ENCODE assay signal across 8 mouse cellular contexts in the genomic region with DNA sequence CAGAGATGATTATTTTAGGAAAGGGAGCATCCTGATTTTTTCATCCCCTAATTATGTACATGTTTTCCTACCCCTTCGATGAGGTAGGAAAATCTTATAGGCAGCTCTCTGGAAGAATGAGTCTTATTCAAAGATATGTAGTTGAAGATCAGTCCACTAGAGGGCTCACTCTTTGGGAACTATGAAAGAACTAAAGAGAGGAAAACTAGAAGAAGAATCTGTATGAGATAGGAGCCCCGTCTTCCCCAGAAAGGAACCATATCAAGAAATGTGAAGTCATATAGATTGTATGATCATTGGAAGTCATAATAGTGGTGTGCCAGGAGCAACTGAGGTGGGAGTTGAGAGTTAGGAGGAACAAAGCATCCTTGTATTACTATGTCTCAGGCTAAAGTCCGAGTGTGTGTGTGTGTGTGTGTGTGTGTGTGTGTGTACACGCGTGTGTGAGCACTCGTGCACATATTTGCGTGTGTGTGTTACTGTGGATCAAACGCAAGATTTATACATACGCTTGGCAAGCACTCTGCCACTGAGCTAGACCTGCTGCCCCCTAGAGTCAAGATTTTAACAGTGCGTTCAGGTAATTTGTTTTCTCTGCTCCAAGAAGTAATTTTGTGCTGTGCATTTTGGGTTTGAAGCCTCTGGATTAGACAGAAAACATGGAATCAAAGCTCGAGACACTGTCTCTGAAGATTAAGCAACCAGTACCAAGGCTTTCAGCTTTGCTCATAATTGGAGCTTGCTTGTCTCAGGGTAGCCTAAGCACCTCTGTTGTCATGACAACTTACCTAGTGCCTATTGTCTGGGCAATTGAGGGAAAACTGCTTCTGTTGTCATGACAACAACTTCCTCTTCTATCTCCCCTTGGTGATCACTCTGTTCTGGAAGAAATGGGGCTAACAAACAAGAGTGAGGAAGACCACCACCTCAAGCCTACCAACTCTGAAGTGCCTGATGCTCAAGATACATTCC. TPM values are rescaled to one million over a fixed set of nuclear protein-coding genes. Genes with fewer than 3 reads are reported as not detected.
DNase-seq lines count a peak whose midpoint lies in the region; ATAC-seq and TF ChIP-seq lines count a peak whose summit lies in the region.

No protein-coding gene starts in this region.

- no peaks in the 10 kb centered on the region for H3K27me3 ChIP-seq in heart, adult 2 months (ENCODE audit: control insufficient read depth, insufficient read depth, low read length)
- no peaks in the 10 kb centered on the region for H3K27me3 ChIP-seq in thymus, adult 2 months (ENCODE audit: control insufficient read depth, insufficient read depth, low read length)
- no peaks in the 10 kb centered on the region for H3K27me3 ChIP-seq in forebrain, embryonic 13.5 days

- no peak overlapping the region for H3K4me2 ChIP-seq in forebrain, embryonic 13.5 days

- WGBS in heart, adult 2 months, result 60% methylated on average over 11 of the region's 11 CpGs
- WGBS in thymus, adult 2 months, result 60% methylated on average over 11 of the region's 11 CpGs
- 66% methylated on average over 11 of the region's 11 CpGs for WGBS in forebrain, embryonic 13.5 days

- no peaks in the 10 kb centered on the region for H3K36me3 ChIP-seq in heart, adult 2 months (ENCODE audit: control insufficient read depth, insufficient read depth, low read length)
- no peaks in the 10 kb centered on the region for H3K36me3 ChIP-seq in thymus, adult 2 months (ENCODE audit: control insufficient read depth, insufficient read depth, low read length)
- no peaks in the 10 kb centered on the region for H3K36me3 ChIP-seq in forebrain, embryonic 13.5 days (ENCODE audit: poor library complexity, severe bottlenecking)

- DNase-seq in heart, adult 2 months, result no peak
- DNase-seq in heart, postnatal 25 days (ENCODE audit: low spot score), result no peak
- DNase-seq in thymus, adult 2 months, result peak; percentile 7
- no peak for DNase-seq in thymus, postnatal 4 days
- peak; percentile 53 for DNase-seq in naive thymus-derived CD4-positive, alpha-beta T cell, adult 2 months (ENCODE audit: low read depth)
- no peak for DNase-seq in urinary bladder, postnatal 14 days (ENCODE audit: low spot score)
- no peak for DNase-seq in gastrocnemius, adult 8-10 months (ENCODE audit: low spot score in 2 of 2)

- no peak overlapping the region for H3K27ac ChIP-seq in heart, adult 2 months
- H3K27ac ChIP-seq in thymus, adult 2 months (ENCODE audit: control insufficient read depth, insufficient read depth, low read length), result no peak overlapping the region
- H3K27ac ChIP-seq in forebrain, embryonic 13.5 days, result no peak overlapping the region; the same call in 1 of the 2 replicates

- peak; percentile 61 for ATAC-seq in forebrain, embryonic 13.5 days

- H3K9ac ChIP-seq in heart, adult 2 months (ENCODE audit: low read depth, low read length), result no peak overlapping the region
- H3K9ac ChIP-seq in forebrain, embryonic 13.5 days, result no peak overlapping the region

- TF ChIP-seq CTCF in heart, adult 2 months (IDR thresholded peaks at IDR 0.05), result peak; percentile 71
- no peak for TF ChIP-seq CTCF in thymus, adult 2 months (IDR thresholded peaks at IDR 0.05; ENCODE audit: borderline replicate concordance, control insufficient read depth, extremely low read depth, insufficient read depth, low read length, poor library complexity)

- intact Hi-C loops in heart, adult 2 months (cut with DNase I), result loop anchor here (5.0 kb wide), 1 partner anchor 56 kb away; no protein-coding TSS in a partner anchor
- intact Hi-C loops in heart, postnatal 25 days (cut with DNase I), result loop anchor here (5.0 kb wide), 1 partner anchor 61 kb away; a partner anchor contains a TSS

- H3K4me3 ChIP-seq in heart, adult 2 months, result no peak overlapping the region
- H3K4me3 ChIP-seq in thymus, adult 2 months (ENCODE audit: control insufficient read depth, insufficient read depth, low read length), result no peak overlapping the region
- no peak overlapping the region for H3K4me3 ChIP-seq in forebrain, embryonic 13.5 days

- no peaks in the 10 kb centered on the region for H3K4me1 ChIP-seq in heart, adult 2 months (ENCODE audit: control insufficient read depth, insufficient read depth, low read length)
- no peaks in the 10 kb centered on the region for H3K4me1 ChIP-seq in thymus, adult 2 months (replicated peaks; ENCODE audit: control insufficient read depth, insufficient read depth, low read length)
- no peaks in the 10 kb centered on the region for H3K4me1 ChIP-seq in forebrain, embryonic 13.5 days

- H3K9me3 ChIP-seq in forebrain, embryonic 13.5 days (replicated peaks), result no peaks in the 10 kb centered on the region

- TF ChIP-seq POLR2A in heart, adult 2 months (IDR thresholded peaks at IDR 0.05; ENCODE audit: insufficient read depth, low read depth, low read length), result no peak
- TF ChIP-seq POLR2A in thymus, adult 2 months (IDR thresholded peaks at IDR 0.05; ENCODE audit: control insufficient read depth, extremely low read depth, insufficient read depth, low read length, poor library complexity), result no peak

- no peak for TF ChIP-seq EP300 in heart, adult 2 months (IDR thresholded peaks at IDR 0.05; ENCODE audit: insufficient read depth, low read depth, low read length)

- H3K79me2 ChIP-seq in heart, adult 2 months (replicated peaks; ENCODE audit: control insufficient read depth, insufficient read depth, low read length), result no peaks in the 10 kb centered on the region

RNA-seq across cellular contexts. Expression of a gene that starts 17.9 kb away (rescaled TPM):
- total RNA-seq in heart, adult 2 months (2021), result 10 to 100 TPM; 76.0 to 90.4 TPM
- polyA plus RNA-seq in heart, adult 2 months (2012; rRNA removed), result 27.5 and 60.8 TPM in 2 replicates
- 100 to 1,000 TPM in 1 of 2 experiments, 10 to 100 TPM in 1; 89.8 to 107 TPM for total RNA-seq in heart, postnatal 25 days (2021)
- polyA plus RNA-seq in thymus, adult 2 months (2012; rRNA removed), result 27.7 and 37.1 TPM in 2 replicates
- 547 and 561 TPM in 2 replicates for polyA plus RNA-seq in forebrain, embryonic 13.5 days (2015; fragmentation: Nextera tagmentation; extraction: Ambion mirVana)
- 100 to 1,000 TPM; 141 to 157 (median 149) TPM for total RNA-seq in gastrocnemius, adult 8-10 months (2022)

RNA-seq across cellular contexts. Expression of a gene that starts 18.6 kb away (rescaled TPM):
- total RNA-seq in heart, adult 2 months (2021), result not detected
- polyA plus RNA-seq in heart, adult 2 months (2012; rRNA removed), result not detected in 2 replicates
- not detected for total RNA-seq in heart, postnatal 25 days (2021)
- polyA plus RNA-seq in thymus, adult 2 months (2012; rRNA removed), result not detected in 2 replicates
- 0.13 TPM in 1 of 2 replicates, not detected in the other for polyA plus RNA-seq in forebrain, embryonic 13.5 days (2015; fragmentation: Nextera tagmentation; extraction: Ambion mirVana)
- total RNA-seq in gastrocnemius, adult 8-10 months (2022), result not detected

RNA-seq across cellular contexts. Expression of a gene that starts 53.6 kb away (rescaled TPM):
- 1 to 10 TPM; 4.8 TPM for total RNA-seq in heart, adult 2 months (2021)
- 2.0 and 3.2 TPM in 2 replicates for polyA plus RNA-seq in heart, adult 2 months (2012; rRNA removed)
- 1 to 10 TPM; 3.7 to 4.6 TPM for total RNA-seq in heart, postnatal 25 days (2021)
- polyA plus RNA-seq in thymus, adult 2 months (2012; rRNA removed), result 0.06 and 0.18 TPM in 2 replicates
- polyA plus RNA-seq in forebrain, embryonic 13.5 days (2015; fragmentation: Nextera tagmentation; extraction: Ambion mirVana), result 17.2 and 18.7 TPM in 2 replicates
- total RNA-seq in gastrocnemius, adult 8-10 months (2022), result 1 to 10 TPM; 2.2 to 3.0 (median 2.6) TPM

Comparison
In these comparisons a context has a peak if more than half of its experiments do, and no peak if none do; other contexts are left out.
1. DNase-seq: peak in thymus, adult 2 months (single experiment) and naive thymus-derived CD4-positive, alpha-beta T cell, adult 2 months (single experiment); none in heart, adult 2 months (0 of 2), heart, postnatal 25 days (single experiment), thymus, postnatal 4 days (single experiment), urinary bladder, postnatal 14 days (single experiment) and gastrocnemius, adult 8-10 months (0 of 2).